Mouse (Mus musculus): ENCODE results near the gene Efcab12.

- TF ChIP-seq POLR2A (IDR thresholded peaks at IDR 0.05; ENCODE audit: borderline replicate concordance, extremely low read depth, insufficient read depth, insufficient read length, poor library complexity, severe bottlenecking) = no peak
- TF ChIP-seq CTCF (IDR thresholded peaks at IDR 0.05; ENCODE audit: borderline replicate concordance, extremely low read depth, insufficient read depth, insufficient read length) = no peak
Measured at GRCm38 (mm10) chr6:115878694-115879093, 40.5 kb upstream of the Efcab12 start.
